Mouse (Mus musculus): ENCODE measurements around the gene Mzf1. TPM values are rescaled to one million over a fixed set of nuclear protein-coding genes. Genes with fewer than 3 reads are reported as not detected.

The Mzf1 gene
- polyA plus RNA-seq, 1 experiment from 2014 or later = 2.5 TPM

- Histone ChIP-seq H3K27ac (ENCODE audit: low read length) (no peak overlapping the region), H3K9ac (ENCODE audit: low read length) (no peak overlapping the region), H3K4me2 (ENCODE audit: low read depth, low read length) (no peak overlapping the region), H3K9me3 (replicated peaks; ENCODE audit: control insufficient read depth, low read length) (no peaks in the 10 kb centered on the region), H3K36me3 (ENCODE audit: control insufficient read depth, insufficient read depth, low read length) (no peaks in the 10 kb centered on the region), H3K4me1 (ENCODE audit: control insufficient read depth, insufficient read depth, low read length) (peaks cover 10% of the 10 kb centered on the region), H3K27me3 (ENCODE audit: control insufficient read depth, insufficient read depth, low read length) (no peaks in the 10 kb centered on the region), H3K4me3 (replicated peaks; ENCODE audit: low read length) (no peak overlapping the region)
- no peak for ATAC-seq (ENCODE audit: insufficient read depth, low FRiP score)
- WGBS = 63% methylated on average over 4 of the region's 4 CpGs
Measured at GRCm38 (mm10) chr7:13013671-13014070, 40.9 kb downstream of the Mzf1 start.

- WGBS = 13% methylated on average over 26 of the region's 26 CpGs
- peak within 1 kb of the TSS; percentile 89 for H3K9ac ChIP-seq (ENCODE audit: low read length)
- peak within 1 kb of the TSS; percentile 95 for H3K27ac ChIP-seq (ENCODE audit: low read length)
- H3K4me2 ChIP-seq (ENCODE audit: low read depth, low read length) = peak within 1 kb of the TSS; percentile 81
- no peaks in the 10 kb centered on the region for H3K9me3 ChIP-seq (replicated peaks; ENCODE audit: control insufficient read depth, low read length)
- H3K4me1 ChIP-seq (ENCODE audit: control insufficient read depth, insufficient read depth, low read length) = peaks cover 11% of the 10 kb centered on the region
- H3K27me3 ChIP-seq (ENCODE audit: control insufficient read depth, insufficient read depth, low read length) = no peaks in the 10 kb centered on the region
- no peak for ATAC-seq (ENCODE audit: insufficient read depth, low FRiP score)
- H3K4me3 ChIP-seq (replicated peaks; ENCODE audit: low read length) = peak within 1 kb of the TSS; percentile 71
- H3K36me3 ChIP-seq (ENCODE audit: control insufficient read depth, insufficient read depth, low read length) = 0 out of 2 replicates have a peak, but pooled peaks cover 12% of the 10 kb centered on the region
Measured at GRCm38 (mm10) chr7:13010005-13010908, 44.3 kb downstream of the Mzf1 start, which contains the start of gene Zbtb45. Gene Zbtb45, minus strand, starts transcription at chr7:13010034.

- H3K9ac ChIP-seq (ENCODE audit: low read length) = peak overlapping the region; percentile 89
- peak; percentile 92 for ATAC-seq (ENCODE audit: insufficient read depth, low FRiP score)
- under 1% methylated on average over 42 of the region's 42 CpGs for WGBS
- H3K4me2 ChIP-seq (ENCODE audit: low read depth, low read length) = peak overlapping the region; percentile 81
- peaks cover 11% of the 10 kb centered on the region for H3K4me1 ChIP-seq (ENCODE audit: control insufficient read depth, insufficient read depth, low read length)
- H3K9me3 ChIP-seq (replicated peaks; ENCODE audit: control insufficient read depth, low read length) = no peaks in the 10 kb centered on the region
- H3K27me3 ChIP-seq (ENCODE audit: control insufficient read depth, insufficient read depth, low read length) = no peaks in the 10 kb centered on the region
- H3K4me3 ChIP-seq (replicated peaks; ENCODE audit: low read length) = peak overlapping the region; percentile 71
- 0 out of 2 replicates have a peak, but pooled peaks cover 12% of the 10 kb centered on the region for H3K36me3 ChIP-seq (ENCODE audit: control insufficient read depth, insufficient read depth, low read length)
- H3K27ac ChIP-seq (ENCODE audit: low read length) = peak overlapping the region; percentile 95
Measured at GRCm38 (mm10) chr7:13009143-13010004, 45.2 kb downstream of the Mzf1 start.

GRCm38 (mm10) chr7:13007341-13008092 lies 47.0 kb downstream of the Mzf1 start:
- Histone ChIP-seq H3K4me1 (ENCODE audit: control insufficient read depth, insufficient read depth, low read length) (peaks cover 11% of the 10 kb centered on the region), H3K9ac (ENCODE audit: low read length) (peak overlapping the region; percentile 46; the same call in 1 of the 2 replicates), H3K36me3 (ENCODE audit: control insufficient read depth, insufficient read depth, low read length) (0 out of 2 replicates have a peak, but pooled peaks cover 12% of the 10 kb centered on the region), H3K4me2 (ENCODE audit: low read depth, low read length) (no peak overlapping the region), H3K27ac (ENCODE audit: low read length) (no peak overlapping the region), H3K4me3 (replicated peaks; ENCODE audit: low read length) (no peak overlapping the region), H3K27me3 (ENCODE audit: control insufficient read depth, insufficient read depth, low read length) (no peaks in the 10 kb centered on the region), H3K9me3 (replicated peaks; ENCODE audit: control insufficient read depth, low read length) (no peaks in the 10 kb centered on the region)
- WGBS = 57% methylated on average over 57 of the region's 57 CpGs
- ATAC-seq (ENCODE audit: insufficient read depth, low FRiP score) = no peak

- whole genome bisulfite sequencing = 90% methylated on average over 10 of the region's 10 CpGs
- Histone ChIP-seq H3K4me3 (replicated peaks; ENCODE audit: low read length) (no peak overlapping the region), H3K4me2 (ENCODE audit: low read depth, low read length) (no peak overlapping the region)
Measured at GRCm38 (mm10) chr7:13006531-13006930, 48.0 kb downstream of the Mzf1 start.

GRCm38 (mm10) chr7:13006011-13006410 lies 48.6 kb downstream of the Mzf1 start:
- 0 out of 2 replicates have a peak, but pooled peaks cover 12% of the 10 kb centered on the region for H3K36me3 ChIP-seq (ENCODE audit: control insufficient read depth, insufficient read depth, low read length)
- H3K9me3 ChIP-seq (replicated peaks; ENCODE audit: control insufficient read depth, low read length) = no peaks in the 10 kb centered on the region
- peaks cover 11% of the 10 kb centered on the region for H3K4me1 ChIP-seq (ENCODE audit: control insufficient read depth, insufficient read depth, low read length)
- ATAC-seq (ENCODE audit: insufficient read depth, low FRiP score) = no peak
- WGBS = 86% methylated on average over 17 of the region's 17 CpGs
- H3K4me3 ChIP-seq (replicated peaks; ENCODE audit: low read length) = no peak overlapping the region
- no peak overlapping the region for H3K4me2 ChIP-seq (ENCODE audit: low read depth, low read length)
- H3K27ac ChIP-seq (ENCODE audit: low read length) = no peak overlapping the region
- H3K9ac ChIP-seq (ENCODE audit: low read length) = no peak overlapping the region
- no peaks in the 10 kb centered on the region for H3K27me3 ChIP-seq (ENCODE audit: control insufficient read depth, insufficient read depth, low read length)

More at GRCm38 (mm10) chr7:13006531-13006930, 48.0 kb downstream of the Mzf1 start:
- Histone ChIP-seq H3K36me3 (ENCODE audit: control insufficient read depth, insufficient read depth, low read length) (0 out of 2 replicates have a peak, but pooled peaks cover 12% of the 10 kb centered on the region), H3K9ac (ENCODE audit: low read length) (no peak overlapping the region), H3K4me1 (ENCODE audit: control insufficient read depth, insufficient read depth, low read length) (peaks cover 11% of the 10 kb centered on the region), H3K27ac (ENCODE audit: low read length) (no peak overlapping the region), H3K9me3 (replicated peaks; ENCODE audit: control insufficient read depth, low read length) (no peaks in the 10 kb centered on the region), H3K27me3 (ENCODE audit: control insufficient read depth, insufficient read depth, low read length) (no peaks in the 10 kb centered on the region)
- no peak for ATAC-seq (ENCODE audit: insufficient read depth, low FRiP score)

- 75% methylated on average over 5 of the region's 5 CpGs for WGBS
- Histone ChIP-seq H3K9ac (ENCODE audit: low read length) (no peak overlapping the region), H3K36me3 (ENCODE audit: control insufficient read depth, insufficient read depth, low read length) (0 out of 2 replicates have a peak, but pooled peaks cover 12% of the 10 kb centered on the region), H3K27me3 (ENCODE audit: control insufficient read depth, insufficient read depth, low read length) (no peaks in the 10 kb centered on the region), H3K4me2 (ENCODE audit: low read depth, low read length) (no peak overlapping the region), H3K4me3 (replicated peaks; ENCODE audit: low read length) (no peak overlapping the region), H3K27ac (ENCODE audit: low read length) (no peak overlapping the region), H3K4me1 (ENCODE audit: control insufficient read depth, insufficient read depth, low read length) (no peaks in the 10 kb centered on the region), H3K9me3 (replicated peaks; ENCODE audit: control insufficient read depth, low read length) (no peaks in the 10 kb centered on the region)
- ATAC-seq (ENCODE audit: insufficient read depth, low FRiP score) = no peak
Measured at GRCm38 (mm10) chr7:13003380-13003779, 51.2 kb downstream of the Mzf1 start.

- no peaks in the 10 kb centered on the region for H3K9me3 ChIP-seq (replicated peaks; ENCODE audit: control insufficient read depth, low read length)
- ATAC-seq (ENCODE audit: insufficient read depth, low FRiP score) = no peak
- no peak overlapping the region for H3K4me3 ChIP-seq (replicated peaks; ENCODE audit: low read length)
- H3K4me1 ChIP-seq (ENCODE audit: control insufficient read depth, insufficient read depth, low read length) = no peaks in the 10 kb centered on the region
- H3K27ac ChIP-seq (ENCODE audit: low read length) = no peak overlapping the region
- WGBS = 53% methylated on average over 1 of the region's 1 CpGs
- H3K9ac ChIP-seq (ENCODE audit: low read length) = no peak overlapping the region
- H3K4me2 ChIP-seq (ENCODE audit: low read depth, low read length) = no peak overlapping the region
- 0 out of 2 replicates have a peak, but pooled peaks cover under 1% of the 10 kb centered on the region for H3K36me3 ChIP-seq (ENCODE audit: control insufficient read depth, insufficient read depth, low read length)
- no peaks in the 10 kb centered on the region for H3K27me3 ChIP-seq (ENCODE audit: control insufficient read depth, insufficient read depth, low read length)
Measured at GRCm38 (mm10) chr7:13001584-13001983, 53.0 kb downstream of the Mzf1 start.
